Mouse (Mus musculus) granulocyte monocyte progenitor cell, adult 5-6 weeks (primary cell): ENCODE data around the gene Abr. TPM values are rescaled to one million over a fixed set of nuclear protein-coding genes. Genes with fewer than 3 reads are reported as not detected.

Experiments
- ATAC-seq: replicated peaks from 2 replicates; pipeline ENCODE4 v1.8.0; 2016; ENCODE audit warnings: mild to moderate bottlenecking, moderate TSS enrichment, inconsistent platforms; ENCODE audit not compliant: poor library complexity, severe bottlenecking
- total RNA-seq, 2 experiments: library from RNA; stranded (forward) in 1 of 2; stranded (reverse) in 1 of 2; fragments of 200-712, 200-1000 nt in 1 of 2; fragments of >200 nt in 1 of 2; fragmentation: Nextera tagmentation in 1 of 2; gene quantifications; 2 replicates each; pipeline ENCODE4 v1.2.3; 2014 to 2017

Abr gene
- total RNA-seq, 2 experiments from 2014 or later: 53.0 to 54.3 TPM

DNA sequence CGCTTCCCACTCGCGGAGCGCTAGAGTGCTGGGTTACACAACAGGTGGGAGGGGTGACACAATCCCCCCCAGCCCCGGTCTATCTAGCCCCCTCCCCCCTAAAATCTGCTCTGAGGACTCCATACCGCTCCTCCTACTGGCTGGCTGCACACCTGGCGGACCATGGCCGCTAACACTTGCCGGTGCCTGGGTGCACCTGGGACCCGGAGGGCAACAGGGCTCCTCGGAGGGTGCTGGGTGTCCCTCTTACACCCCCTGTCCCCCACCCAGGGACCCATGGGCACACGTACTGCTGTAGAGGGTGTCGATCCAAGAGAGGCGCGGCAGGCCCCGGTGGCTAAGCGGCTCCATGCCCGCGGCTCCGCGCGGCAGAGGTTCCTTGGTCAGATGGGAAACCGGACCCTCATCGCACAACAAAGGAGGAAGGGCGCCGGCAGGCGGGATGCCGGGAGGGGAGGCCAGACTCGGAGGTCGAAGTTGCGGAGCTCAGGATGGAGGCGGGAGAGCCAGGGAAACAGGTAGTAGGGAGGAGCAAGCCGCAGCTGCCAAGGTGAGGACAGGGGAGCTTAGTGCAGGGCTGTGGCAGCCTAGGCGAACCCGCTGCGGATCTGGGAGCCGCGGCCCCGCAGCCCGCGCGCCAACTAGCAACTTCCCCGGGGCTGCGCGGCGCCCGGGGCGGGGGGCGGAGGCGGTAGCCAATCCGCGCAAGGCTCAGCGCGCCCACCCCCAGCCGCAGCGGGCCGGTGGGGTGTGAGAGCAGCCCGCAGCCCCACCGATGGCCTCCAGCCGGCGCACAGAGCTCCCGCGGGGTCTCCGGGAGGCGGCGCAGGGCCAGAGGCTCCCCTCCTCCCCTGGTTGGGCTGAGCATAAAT, 51.1 kb downstream of the Abr start:
- peak; percentile 42; the same call in 1 of the 2 replicates for ATAC-seq

DNA sequence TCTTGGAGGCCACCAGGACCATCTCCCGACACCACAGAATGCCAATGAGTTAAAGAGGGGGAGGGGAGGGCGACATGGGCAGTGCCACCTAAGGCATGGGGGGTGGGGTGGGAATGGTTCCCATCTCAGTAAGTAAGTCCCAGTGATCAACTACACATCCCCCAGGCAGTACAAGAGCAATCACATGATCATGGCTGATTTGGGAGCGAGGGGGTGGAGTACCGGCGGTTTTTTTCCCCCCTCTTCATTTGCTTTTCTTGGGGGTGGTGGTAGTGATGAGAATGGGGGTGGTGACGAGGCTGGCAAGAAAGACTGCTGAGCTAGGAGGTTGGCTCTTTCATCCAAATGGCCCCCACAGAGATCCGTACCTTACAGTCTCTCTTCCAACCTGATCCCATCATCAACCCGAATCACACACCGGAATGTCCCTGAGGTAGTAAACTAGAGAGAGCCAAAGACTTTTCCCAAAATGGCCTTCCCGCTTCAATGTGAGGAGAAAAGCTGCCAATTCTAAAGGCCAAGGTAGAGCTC, 51.8 kb downstream of the Abr start:
- ATAC-seq: no peak

DNA sequence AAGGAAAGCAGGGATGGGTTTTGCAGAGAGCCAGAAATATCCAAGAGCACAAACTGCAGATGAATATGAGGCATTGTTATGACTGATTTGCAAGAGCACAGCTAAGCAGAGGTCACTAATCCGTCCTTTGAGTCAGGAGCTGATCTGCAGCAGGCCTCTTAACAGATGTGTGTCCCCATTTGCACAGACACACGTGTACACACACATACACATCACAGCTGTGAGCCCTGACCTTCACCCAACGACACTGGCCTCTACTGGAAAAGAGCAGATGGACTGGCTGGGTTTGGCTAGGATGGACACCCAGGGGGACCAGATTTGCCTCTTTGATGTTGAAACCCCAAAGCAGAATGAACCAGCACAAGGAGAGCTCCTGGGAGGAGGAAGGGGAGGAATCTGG, 52.7 kb downstream of the Abr start:
- ATAC-seq: no peak

DNA sequence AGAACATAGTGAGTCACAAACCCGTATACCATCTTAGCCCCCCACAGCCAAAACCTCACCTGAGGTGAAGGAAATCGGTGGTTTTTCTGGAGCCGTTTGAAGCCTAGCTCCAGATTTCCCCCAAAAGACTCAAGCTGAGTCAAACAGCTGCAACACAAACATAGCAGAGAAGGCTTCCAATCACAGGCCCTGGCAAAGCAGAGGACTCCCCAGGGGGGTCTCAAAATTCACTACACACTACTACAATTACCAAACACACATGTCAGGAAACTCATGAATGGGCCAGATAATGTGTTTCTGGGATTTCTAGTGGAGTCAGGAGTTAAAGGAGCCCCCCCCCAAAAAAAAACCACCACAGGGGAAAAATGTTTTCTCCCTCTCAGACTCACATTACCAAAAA, 56.0 kb downstream of the Abr start:
- no peak for ATAC-seq

DNA sequence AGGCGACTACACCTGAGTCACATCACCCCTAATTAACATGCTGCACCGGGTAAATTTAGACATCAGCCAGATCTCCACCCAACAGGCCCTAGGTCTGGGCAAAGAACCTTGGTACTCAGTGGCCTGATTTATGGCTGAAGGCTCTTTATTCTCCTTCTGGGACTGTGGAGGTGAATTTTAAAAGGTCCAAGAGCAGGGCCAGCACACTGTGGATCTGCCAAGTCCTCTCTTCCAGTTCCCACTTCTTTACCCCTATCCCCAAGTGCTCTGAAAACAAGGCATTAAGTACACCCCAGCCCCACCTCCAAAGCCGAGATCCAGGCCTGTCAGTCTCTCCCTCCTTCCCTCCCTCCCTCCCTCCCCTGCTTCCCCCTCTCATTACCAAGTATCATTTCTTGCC, 59.5 kb downstream of the Abr start:
- no peak for ATAC-seq

DNA sequence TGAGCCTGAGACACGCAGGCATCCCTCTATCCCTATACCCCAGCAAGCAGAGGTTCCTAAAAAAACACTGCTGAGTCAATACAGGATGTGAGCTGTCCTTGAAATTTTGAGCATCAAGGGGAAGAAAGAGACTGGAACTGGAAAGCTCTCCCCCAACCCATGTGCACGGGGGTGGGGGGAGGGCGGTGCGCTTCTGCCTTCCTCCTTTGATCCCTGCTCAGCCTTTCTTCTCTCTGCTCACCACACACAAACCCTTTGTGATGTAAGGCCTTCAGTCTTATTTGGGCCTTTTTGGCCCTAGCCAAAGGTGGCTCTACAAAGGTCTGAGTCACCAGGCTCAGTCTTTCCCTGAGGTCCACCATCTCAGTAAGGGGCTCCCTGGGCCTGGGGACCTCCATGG, 59.9 kb downstream of the Abr start:
- ATAC-seq: no peak

DNA sequence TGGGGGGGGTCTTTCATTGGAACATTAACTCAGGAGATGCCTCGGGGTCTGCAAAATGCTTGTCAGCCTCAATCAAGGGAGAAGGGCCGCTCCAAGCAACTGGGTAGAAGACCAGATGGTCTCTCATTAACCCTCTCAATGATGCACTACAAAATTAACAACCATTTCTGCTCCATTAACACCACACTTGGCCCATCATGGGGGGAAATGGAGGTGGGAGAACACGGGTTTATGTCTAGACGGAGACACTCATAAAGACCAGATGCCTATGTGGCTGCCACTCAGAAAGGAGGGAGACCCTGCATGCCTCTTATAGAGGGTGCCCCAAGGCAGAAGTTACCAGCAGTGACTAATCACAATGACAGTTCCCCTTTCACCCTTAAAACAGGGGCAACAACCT, 64.3 kb downstream of the Abr start:
- ATAC-seq: peak; percentile 62

DNA sequence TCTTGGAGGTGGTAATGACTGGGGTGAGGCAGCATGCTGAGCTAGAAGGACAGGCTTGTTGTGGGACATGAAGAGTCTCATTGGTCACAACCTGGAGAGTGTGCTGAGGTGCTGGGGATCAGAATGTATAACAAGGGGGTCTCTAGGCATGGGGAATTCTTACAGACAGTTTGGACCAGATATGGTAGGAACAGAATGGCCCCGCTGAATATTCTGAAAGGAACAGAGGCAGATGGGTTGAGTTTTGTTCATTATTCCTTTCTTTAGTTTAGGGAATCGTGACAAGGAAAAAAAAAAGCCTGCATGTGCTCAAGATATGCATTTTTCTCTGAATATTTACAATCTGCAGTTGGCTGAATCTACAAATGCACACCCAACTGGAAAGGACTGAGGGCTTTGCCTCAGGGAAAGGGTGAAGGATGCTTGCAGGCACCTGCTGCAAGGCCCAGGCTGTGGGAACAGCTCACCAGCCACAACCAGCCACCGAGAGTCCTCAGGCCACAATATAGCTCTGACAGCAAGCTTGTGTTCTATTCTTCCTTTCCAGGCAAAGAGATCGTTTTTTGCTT, 73.9 kb downstream of the Abr start:
- ATAC-seq: no peak

DNA sequence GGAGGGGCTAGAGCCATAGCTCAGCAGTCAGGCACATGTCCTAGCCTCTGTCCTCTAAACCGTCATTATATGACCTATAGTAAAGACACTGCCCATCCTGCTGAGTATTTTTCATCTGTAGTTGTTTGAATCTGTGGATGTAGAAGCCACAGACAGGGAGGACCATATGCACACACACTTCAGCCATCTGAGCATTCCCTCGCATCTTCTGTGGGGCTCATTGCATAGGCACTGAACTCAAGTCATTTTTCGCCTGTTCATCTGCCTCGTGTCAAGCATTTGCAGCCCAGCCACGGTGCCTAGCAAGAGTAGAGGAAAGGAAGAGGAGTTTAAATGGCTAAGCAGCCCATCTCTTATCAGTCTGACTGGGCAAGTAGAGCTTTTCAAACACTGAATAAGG, 74.7 kb downstream of the Abr start:
- ATAC-seq: no peak

DNA sequence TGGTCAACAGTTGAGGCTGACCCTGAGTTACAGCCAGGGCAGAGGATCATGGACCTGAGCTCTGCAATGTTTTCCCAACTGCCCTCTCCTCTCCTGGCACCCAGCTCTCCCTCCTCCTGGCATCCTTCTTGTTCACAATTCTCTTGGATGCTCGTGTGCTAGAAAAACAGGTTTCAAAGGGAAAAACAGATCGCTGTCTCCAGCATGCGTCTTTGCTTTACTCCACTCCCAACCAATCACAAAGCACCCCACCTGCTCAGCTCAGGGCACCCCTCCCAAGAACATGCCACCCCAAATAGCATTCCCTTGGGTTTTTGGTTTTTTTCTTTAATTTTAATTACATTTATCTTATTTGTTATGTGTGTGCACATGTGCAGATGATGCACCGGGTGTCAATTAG, 75.7 kb downstream of the Abr start:
- ATAC-seq: no peak

DNA sequence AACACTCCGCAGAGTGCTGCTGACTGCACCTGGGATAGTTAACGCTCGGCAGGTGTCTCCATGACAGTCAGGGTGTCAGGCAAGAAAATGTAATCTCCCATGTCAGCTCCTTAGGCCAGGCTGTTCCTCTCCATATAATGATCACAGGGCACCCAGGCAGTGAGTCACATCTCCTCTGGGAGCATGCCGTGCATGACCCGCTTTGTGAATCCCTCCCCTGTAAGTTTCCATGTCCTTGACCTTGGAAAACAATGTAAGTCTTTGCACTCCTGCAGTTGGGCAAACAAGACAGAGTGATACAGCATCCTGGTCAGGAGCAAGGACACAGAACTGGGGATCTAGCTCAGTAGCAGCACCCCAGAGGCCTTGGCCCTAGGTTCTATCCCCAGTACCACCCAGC, 78.8 kb downstream of the Abr start:
- ATAC-seq: no peak

DNA sequence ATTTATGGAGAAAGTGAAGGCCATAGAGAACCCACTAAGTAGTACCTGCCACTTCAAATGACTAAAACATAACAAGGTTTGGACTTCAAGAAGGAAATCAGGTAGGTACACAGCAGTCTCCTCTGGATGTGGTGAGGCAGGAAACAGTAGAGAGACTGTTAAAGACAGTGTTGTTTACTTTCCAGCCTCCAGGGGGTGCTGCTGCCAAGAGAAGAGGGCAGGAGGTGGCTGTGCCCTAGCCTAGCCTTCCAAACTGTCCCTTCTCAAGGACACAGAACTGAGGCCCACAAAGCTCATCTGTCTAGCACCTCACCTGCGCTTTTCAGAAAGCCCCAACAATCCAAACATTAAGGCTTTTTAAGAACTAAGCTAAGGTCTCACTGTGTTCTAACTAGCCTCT, 81.1 kb downstream of the Abr start:
- peak; percentile 80 for ATAC-seq

DNA sequence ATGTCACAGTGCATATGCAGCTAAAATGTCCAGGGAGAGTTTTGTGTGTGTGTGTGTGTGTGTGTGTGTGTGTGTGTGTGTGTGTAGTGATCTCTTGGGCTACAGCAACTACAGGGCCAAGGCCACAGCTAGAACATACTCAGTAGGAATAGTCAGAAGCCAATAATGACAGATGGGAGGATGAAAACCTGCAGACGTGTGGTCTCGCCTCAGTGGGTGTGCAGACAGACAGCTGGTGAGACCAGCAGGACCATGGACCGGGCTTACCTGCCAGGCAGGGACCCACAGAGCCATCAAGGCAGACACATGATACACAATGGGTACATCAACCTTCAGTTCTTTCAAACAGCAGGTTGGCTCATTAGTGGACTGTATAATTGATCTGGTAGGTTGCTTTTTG, 84.7 kb downstream of the Abr start:
- ATAC-seq: no peak

DNA sequence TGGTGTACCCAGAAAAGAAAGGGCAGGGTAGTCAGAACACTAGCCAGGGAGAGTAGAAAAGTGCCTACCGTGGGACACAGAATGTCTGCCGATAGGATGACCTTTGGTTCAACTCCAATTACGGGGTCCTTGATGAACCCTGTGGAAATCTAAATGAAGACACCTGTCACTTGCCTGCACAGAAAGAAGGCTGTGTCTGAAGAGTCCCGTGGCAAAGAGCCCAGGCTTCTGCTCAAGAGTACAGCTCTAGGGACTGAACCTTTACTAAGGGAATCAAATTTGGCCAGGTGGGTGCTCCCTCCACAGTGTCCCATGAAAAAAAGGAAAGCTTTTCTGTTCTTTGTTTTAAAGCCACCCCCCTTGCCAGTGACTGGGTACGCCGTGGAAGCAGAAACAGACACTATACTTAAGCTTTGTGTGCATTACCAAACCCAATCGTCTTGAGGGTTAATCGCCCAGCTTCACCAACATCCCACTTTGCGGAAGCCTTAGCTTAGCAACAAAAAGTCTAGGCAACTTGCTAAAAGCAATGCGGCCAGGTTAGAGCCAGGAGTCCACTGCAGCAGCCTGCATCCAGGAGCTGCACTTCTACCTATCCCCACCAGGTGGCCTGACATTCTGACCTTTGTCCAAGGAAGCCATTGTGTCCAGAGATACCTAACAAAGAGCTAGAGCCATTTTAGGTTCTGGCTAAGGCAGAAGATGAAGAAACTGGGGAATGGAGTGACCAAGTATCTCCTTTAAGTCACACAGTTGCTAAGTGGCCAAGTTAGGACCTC, 85.3 kb downstream of the Abr start:
- ATAC-seq: peak; percentile 50

DNA sequence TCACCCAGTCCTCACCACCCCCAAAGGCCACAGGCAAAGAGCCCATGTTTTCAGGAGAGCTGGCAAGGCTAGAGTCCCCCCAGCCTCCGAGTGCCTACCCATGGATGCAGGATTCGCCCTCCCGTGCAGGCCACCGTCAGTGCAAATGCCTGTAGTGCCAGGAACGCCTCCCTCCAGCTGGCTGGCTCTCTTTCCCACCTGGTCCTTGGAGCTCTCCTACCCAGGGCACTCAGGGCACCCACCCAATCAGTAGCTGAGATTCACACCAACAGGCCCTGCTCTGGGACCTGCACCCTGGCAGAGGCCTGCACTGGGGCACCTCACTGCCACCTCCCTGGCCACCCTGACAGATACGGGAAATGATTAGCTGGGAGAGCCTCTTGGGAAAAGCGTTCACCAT, 90.1 kb downstream of the Abr start:
- ATAC-seq: no peak

DNA sequence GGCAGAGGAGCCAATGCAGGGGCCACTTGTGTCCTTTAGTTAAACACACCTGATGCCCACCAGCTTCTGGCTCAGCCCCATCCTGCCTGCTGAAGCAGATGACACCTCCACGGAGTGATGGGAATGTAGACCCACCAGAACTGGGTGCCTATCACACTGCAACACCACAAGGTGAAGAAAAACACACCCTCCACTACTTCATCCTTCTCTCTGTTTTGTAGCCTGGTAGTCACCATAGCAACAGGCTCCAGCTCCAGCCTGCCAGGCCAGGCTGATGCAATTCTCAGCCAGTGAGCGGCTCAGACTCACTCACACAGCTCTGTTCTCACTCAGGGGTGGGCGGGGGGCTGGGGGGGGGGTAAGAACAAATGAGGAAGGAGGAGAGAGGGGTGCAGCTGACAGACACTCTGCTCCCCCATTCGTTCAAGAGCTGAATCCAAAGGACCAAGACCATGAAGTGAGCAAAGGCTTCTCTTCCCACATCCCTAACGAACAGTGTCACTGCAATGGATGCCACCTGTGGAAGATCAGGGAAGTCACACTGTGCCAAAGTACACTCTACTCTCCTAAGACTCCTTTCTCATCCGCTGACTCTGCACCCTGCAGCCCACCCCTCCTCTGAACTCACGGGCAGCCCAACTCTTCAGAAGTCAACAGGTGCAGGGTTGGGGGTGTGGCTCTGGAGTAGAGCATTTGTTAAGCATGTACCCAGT, 91.0 kb downstream of the Abr start:
- ATAC-seq: 0 out of 2 replicates have a peak, but pooled peaks have one; percentile 33

DNA sequence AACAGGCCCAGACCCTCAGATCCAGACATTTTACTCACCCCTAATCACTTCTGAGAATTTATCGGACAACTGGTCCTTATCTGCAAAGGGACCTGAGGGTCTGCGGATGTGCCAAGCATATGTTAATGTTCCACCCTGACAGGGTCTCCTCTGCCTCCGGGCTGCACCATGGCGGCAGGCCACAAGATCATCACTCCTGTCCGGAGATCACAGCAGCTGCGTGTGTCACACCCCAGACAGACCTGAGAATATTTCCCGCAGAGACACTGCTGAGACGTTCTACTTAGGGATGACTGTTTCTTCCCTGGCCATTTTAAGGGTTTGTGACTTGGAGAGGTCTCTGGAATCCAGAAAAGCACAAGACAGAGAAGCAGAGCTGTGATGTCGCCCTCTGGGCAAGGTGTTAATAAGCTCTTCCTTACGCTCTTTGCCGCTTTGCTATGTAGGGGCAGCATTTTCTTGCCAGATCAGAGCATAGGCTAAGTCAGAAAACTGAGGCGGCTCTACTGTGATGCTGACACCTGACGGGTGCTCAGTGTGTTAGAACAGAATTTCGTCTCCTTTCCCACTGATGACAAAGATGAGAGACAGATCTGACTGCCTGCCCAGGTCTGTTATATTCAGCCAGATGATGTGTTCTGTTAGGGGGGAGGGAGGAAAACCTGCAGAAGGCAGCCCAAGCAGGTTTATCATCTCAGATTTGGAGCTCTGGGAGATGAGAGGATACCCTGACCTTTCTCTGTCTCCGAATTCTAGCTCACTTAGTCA, 91.8 kb downstream of the Abr start:
- ATAC-seq: no peak

DNA sequence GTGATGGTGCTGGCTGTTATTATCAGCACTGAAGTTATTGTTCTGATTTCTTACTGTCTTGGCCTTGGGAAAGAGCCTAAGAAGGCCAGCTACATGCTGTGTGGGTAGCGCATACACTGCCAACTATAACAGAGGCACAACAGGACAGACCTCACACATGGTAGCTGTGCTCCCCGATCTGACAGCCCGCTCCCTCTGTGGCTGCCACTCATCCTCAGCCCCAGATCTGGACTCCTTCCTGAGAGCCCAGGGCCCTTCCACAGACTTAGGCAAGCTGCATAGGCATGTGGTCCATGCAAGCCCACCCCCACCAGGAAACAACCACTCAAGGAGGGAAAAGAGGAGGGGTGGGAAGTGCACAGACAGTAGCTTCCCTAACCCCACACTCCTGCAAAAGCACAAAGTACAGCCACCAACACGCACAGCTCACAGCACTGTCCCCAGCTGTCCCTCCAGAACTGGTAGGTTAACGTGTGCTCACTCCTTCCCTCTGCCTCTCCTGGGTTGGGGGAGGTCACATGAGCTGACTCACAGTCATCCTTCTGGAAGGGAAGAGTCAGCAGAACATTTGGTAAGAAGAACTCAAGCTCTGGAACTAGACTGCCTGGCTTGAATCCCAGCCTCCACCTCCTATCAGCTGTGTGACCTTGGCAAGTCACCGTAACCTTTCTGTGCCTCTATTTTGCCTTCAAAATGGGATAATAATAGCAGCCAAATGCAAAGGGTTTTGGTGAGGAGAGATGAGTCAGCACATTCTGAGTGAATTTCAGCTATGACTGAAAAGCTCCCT, 92.6 kb downstream of the Abr start:
- no peak for ATAC-seq
